Mouse (Mus musculus) cerebellum, postnatal 14 days (tissue): Measurements from ENCODE around the gene Ptprn2.

ENCODE experiments used
- DNase-seq, 2 experiments: peaks; one replicate each; pipeline ENCODE4 v3.0.0; 2021; ENCODE audit warnings: mixed read lengths in 2 of 2

Ptprn2 gene

GRCm38 (mm10) chr12:117273166-117273565 is 787.6 kb downstream of the Ptprn2 start:
- DNase-seq, result peak in 1 of 2 experiments; percentile 30

GRCm38 (mm10) chr12:117274576-117274975 is 789.1 kb downstream of the Ptprn2 start:
- no peak for DNase-seq

DNA sequence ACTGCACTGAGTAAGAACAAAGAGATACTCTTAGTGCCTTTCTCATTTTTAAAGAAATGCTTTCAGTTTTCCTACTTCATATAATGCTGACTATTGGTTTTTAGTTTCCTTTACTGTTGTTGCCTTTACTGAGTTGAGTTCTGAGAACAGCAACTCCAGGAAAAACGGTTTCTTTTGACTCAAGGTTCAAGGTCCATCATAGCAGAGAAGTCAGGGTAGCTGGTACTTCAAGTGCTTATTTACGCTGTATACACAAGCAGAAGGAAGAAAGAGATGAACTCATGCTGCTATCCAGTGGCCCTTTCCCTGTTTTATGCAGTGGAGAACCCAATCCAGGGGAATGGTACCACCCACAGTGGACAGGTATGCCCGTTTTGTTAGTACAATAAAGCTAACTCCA is 795.3 kb downstream of the Ptprn2 start:
- no peak for DNase-seq

GRCm38 (mm10) chr12:117282659-117283058 is 797.1 kb downstream of the Ptprn2 start:
- DNase-seq, result no peak

DNA sequence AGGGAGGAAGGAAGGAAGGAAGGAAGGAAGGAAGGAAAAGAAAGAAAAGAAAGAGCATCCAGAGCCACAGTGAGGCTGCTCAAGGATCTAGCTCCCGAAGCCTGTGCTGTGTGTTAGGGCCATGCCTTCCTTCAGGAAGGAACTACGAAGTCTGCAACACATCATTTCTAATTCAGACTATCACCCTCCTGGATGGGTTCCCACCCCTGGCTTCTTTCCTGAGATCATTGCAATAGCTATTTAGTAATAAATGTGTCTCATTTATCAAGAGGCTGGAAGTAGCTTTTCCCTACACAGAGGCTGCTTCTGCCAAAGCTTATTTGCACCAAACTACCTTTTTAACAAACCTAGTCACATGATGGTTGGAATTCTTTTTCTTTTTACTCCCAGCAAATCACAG is 801.9 kb downstream of the Ptprn2 start:
- peak in 1 of 2 experiments; percentile 18 for DNase-seq

- DNase-seq, result no peak
Measured at GRCm38 (mm10) chr12:117291943-117292342, 806.4 kb downstream of the Ptprn2 start.

GRCm38 (mm10) chr12:117296792-117297191 is 811.3 kb downstream of the Ptprn2 start:
- DNase-seq, result no peak

- no peak for DNase-seq
Measured at GRCm38 (mm10) chr12:117299084-117299483, 813.6 kb downstream of the Ptprn2 start.

DNA sequence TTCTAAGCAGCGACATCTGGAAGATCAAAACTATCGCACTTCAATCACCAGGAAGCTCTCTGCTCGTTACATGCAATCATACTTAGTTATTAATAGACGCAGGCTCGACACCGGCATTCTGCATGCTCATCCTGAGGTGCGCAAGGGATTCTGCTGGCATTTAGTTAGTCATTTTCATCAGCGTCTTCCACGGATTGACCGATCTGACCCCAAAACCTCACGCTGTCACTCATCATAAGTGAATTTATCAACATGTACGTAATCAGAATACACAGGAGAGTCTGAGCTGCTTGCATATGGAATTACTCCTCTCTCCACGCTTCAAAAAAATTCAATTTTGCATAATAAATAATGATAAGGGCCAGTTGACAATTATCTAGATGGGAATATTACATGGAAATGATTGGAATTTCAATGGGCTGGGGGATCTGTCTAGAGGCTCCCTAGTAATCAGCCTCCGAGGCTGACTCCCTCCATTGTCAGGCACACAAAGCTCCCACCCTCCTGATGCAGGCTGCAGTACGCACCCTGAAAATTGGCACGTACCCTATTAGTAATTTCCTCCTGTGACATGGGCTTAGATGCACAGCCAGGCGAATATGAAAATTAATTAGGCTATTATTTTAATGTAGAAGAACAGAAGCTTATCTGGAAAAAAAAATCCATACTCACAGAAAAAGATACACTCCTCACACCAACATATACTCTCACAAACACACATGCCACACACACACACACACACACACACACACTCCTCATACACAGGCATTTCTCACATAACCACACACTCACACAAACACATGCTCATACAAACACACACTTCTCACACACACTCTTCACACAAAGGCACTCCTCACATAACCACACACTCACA is 819.5 kb downstream of the Ptprn2 start:
- DNase-seq, result no peak

- DNase-seq, result no peak
Measured at GRCm38 (mm10) chr12:117305625-117306105, 820.1 kb downstream of the Ptprn2 start.

DNA sequence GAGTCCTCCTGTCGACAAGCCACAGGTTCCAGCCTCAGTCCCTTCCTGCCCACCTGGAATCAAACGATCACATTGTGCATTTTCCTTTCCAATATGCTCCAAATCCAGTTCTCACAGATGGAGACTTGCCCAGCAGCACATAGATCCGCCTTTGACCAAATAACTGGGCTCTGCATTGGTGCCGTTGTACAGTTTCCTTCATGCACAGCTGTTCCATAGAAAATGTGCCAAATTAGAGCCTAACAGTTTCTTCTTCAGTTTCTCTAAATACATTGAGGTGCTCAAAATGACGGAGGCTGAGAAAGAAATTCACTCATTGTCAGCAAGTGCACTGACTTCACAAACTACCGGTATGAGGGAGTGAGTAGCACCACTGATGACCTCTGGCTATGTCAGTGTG is 826.6 kb downstream of the Ptprn2 start:
- no peak for DNase-seq

GRCm38 (mm10) chr12:117314987-117315386 is 829.5 kb downstream of the Ptprn2 start:
- peak in 1 of 2 experiments; percentile 18 for DNase-seq

- no peak for DNase-seq
Measured at GRCm38 (mm10) chr12:117315661-117316060, 830.1 kb downstream of the Ptprn2 start.

GRCm38 (mm10) chr12:117318229-117318628 is 832.7 kb downstream of the Ptprn2 start:
- DNase-seq, result no peak

DNA sequence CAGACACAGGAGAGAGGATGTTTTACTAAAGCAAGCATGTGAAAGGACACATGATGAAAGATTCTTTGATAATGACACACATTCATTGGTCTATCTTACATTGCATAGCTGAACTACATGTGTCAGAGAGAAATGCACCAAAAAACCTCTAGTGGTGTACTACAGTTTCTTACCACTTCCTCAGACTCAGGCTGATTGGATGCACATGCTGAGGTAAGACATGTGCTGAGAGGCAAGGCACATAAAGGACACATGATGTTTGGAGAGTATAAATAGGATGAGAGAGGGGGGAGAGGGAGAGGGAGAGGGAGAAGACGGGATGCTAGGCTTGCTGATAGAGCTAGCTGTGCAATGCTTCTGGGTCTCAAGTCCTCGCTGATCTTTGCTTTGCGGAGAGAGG is 837.5 kb downstream of the Ptprn2 start:
- DNase-seq, result no peak
